Mouse (Mus musculus) CH12.LX (cell line): ENCODE data around the gene Car11.
"Not testable (repeated sequence)": the region's sequence is repeated elsewhere in the genome, so short reads cannot be mapped to it uniquely, and the experiment has no call there.

Source experiments
- CTCF ChIP-seq, 2 experiments: IDR thresholded peaks in 1 of 2; conservative IDR thresholded peaks in 1 of 2; 2 replicates each; pipeline ENCODE4 v1.5.1; 2011 to 2012; ENCODE audit warnings: low read depth in 2 of 2, low read length in 2 of 2, improper control_type of control experiment in 1 of 2, inconsistent platforms in 1 of 2, mild to moderate bottlenecking in 1 of 2, moderate library complexity in 1 of 2
- EP300 ChIP-seq: IDR thresholded peaks from 2 replicates; pipeline ENCODE4 v1.6.1; 2011; ENCODE audit warnings: low read length, improper control_type of control experiment
- GABPA ChIP-seq: IDR thresholded peaks from 2 replicates; pipeline ENCODE4 v1.6.1; 2012; ENCODE audit warnings: low read depth, low read length, improper control_type of control experiment, inconsistent platforms; ENCODE audit not compliant: insufficient replicate concordance
- IRF4 ChIP-seq: IDR thresholded peaks from 2 replicates; pipeline ENCODE4 v1.6.1; 2014; ENCODE audit warnings: low read depth, mild to moderate bottlenecking, inconsistent platforms, low read length, improper control_type of control experiment
- MAFK ChIP-seq: IDR thresholded peaks from 2 replicates; pipeline ENCODE4 v1.6.1; 2011; ENCODE audit warnings: low read length, improper control_type of control experiment; ENCODE audit not compliant: insufficient replicate concordance
- MXI1 ChIP-seq: IDR thresholded peaks from 2 replicates; pipeline ENCODE4 v1.6.1; 2011; ENCODE audit warnings: mild to moderate bottlenecking, low read depth, low read length, improper control_type of control experiment
- MYC ChIP-seq: IDR thresholded peaks from 2 replicates; pipeline ENCODE4 v1.6.1; 2011; ENCODE audit warnings: low read depth, mild to moderate bottlenecking, improper control_type of control experiment, low read length
- NELFE ChIP-seq: IDR thresholded peaks from 2 replicates; pipeline ENCODE4 v1.6.1; 2011; ENCODE audit warnings: low read depth, low read length, improper control_type of control experiment
- POLR2A ChIP-seq: IDR thresholded peaks from 2 replicates; pipeline ENCODE4 v1.6.1; 2011; ENCODE audit warnings: low read depth, mild to moderate bottlenecking, improper control_type of control experiment, low read length
- RCOR1 ChIP-seq: conservative IDR thresholded peaks from 2 replicates; pipeline ENCODE4 v1.6.1; 2012; ENCODE audit warnings: low read depth, mild to moderate bottlenecking, inconsistent platforms, low read length, improper control_type of control experiment
- TBP ChIP-seq: conservative IDR thresholded peaks from 2 replicates; pipeline ENCODE4 v1.6.1; 2011; ENCODE audit warnings: low read depth, low read length, improper control_type of control experiment
- UBTF ChIP-seq: IDR thresholded peaks from 2 replicates; pipeline ENCODE4 v1.6.1; 2012; ENCODE audit warnings: low read depth, mild to moderate bottlenecking, inconsistent platforms, low read length, improper control_type of control experiment, moderate library complexity
- ZMIZ1 ChIP-seq: IDR thresholded peaks from 2 replicates; pipeline ENCODE4 v1.6.1; 2012; ENCODE audit warnings: low read depth, mild to moderate bottlenecking, inconsistent platforms, low read length, improper control_type of control experiment
- ZNF384 ChIP-seq: IDR thresholded peaks from 2 replicates; pipeline ENCODE4 v1.6.1; 2012; ENCODE audit warnings: low read depth, low read length, improper control_type of control experiment, inconsistent platforms

- TF ChIP-seq POLR2A; ZNF384; MYC; CTCF (conservative IDR thresholded peaks at IDR 0.05 in 1 of 2, IDR thresholded peaks at IDR 0.05 in 1 of 2; ENCODE audit: low read depth in 2 of 2, low read length in 2 of 2); MAFK; UBTF; MXI1; GABPA; TBP; EP300; IRF4; NELFE; RCOR1; ZMIZ1: not testable (repeated sequence)
Measured at GRCm38 (mm10) chr7:45650484-45650883, 49.2 kb upstream of the Car11 start.
